Mouse (Mus musculus) brown adipose tissue, adult 24 weeks (tissue): Measurements from ENCODE around the gene Snrpc. TPM values are rescaled to one million over a fixed set of nuclear protein-coding genes. Genes with fewer than 3 reads are reported as not detected.
A peak's percentile ranks its signal among the peaks of the same experiment; 100 is the strongest.

Experiments
- H3K27ac ChIP-seq: fragments of 200-500 bp; replicated peaks from 2 replicates; pipeline ENCODE4 v1.5.1; 2012; ENCODE audit warnings: low read depth, mild to moderate bottlenecking, low read length
- H3K4me1 ChIP-seq: fragments of 200-500 bp; 2 replicates; pipeline ENCODE4 v1.6.1; 2012; ENCODE audit warnings: low read length, mixed read lengths; ENCODE audit not compliant: control insufficient read depth, insufficient read depth, insufficient read length
- H3K4me3 ChIP-seq: fragments of 200-500 bp; 2 replicates; pipeline ENCODE4 v1.5.1; 2012; ENCODE audit warnings: low read depth, mild to moderate bottlenecking, low read length, moderate library complexity; ENCODE audit not compliant: insufficient read depth
- polyA plus RNA-seq: library from polyadenylated mRNA; stranded (reverse); fragments of >200 nt; gene quantifications from 2 replicates; pipeline ENCODE4 v1.2.4, GENCODE M21; 2012; ENCODE audit not compliant: missing spikeins, insufficient read depth, insufficient read length

Gene Snrpc
- polyA plus RNA-seq, 1 experiment: 79.9 TPM

DNA sequence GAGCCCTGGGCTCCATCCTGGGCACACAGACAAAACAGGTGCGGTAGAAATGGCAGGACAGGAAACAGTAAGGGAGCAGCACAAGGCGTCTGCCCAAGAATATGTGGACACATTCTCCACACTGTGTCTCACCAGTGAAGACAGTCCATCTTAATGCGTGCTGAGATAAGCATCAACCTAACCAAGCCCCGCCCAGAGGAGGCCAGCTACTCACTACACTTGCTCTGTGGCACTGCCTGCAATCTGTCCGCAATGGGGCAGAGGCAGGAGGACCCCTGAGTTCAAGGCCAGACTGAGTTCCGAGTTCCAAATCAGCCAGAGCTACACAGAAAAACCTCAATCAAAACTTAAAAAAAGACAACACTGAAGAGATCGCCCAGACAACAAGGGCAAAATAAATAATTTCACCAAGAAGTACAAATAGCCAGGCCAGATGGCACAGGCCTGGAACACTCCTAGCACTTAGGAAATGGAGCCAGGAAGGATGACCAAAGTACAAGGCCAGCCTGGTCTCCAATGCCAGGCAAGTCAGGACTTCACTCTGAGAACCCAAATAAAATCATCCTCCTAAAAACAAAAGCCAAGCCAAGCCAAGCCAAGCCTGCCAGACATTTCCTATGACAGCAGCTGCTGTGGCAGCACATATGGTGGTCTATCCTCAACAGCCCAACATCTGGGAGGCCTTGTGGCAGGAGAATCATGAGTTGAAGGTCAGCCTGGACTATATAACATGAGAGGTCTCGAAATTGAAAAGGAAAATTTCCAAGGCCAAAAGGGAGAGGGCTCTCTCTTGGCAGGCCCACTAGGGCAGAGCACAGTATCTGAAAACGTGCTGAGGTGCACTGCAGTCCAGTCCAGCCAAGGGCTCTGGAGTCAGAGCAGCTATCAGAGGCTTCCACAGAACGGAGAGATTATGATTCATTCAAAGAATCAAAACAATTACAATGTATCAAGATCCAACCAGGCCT lies 32.9 kb upstream of the Snrpc start:
- H3K4me3 ChIP-seq: no peak overlapping the region
- H3K27ac ChIP-seq: peak overlapping the region; percentile 43; the same call in 1 of the 2 replicates
- H3K4me1 ChIP-seq: peaks cover 32% of the 10 kb centered on the region

DNA sequence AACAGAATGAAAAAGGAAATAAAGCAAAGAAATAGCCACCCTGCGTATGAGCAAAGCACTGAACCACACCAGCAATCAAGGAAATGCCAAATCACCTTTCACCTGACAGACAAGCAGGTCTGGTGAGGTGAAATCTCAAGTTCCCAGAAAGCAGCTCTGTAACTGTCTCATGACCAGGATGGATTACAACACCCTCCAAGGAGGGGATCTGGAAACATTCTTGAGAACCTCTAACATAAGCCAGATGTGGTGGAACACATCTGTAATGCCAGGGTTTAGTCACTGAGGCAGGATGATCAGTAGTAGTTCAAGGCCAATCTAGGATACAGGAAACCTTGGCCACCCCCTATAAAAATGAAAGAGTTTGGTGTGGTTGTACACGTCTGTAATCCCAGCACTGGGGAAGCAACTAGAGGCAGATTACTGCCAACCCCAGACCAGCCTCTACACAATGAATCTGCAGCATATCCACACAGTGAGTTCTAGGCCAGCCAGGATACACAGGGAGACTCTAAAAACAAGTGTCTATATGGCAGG lies 30.3 kb upstream of the Snrpc start:
- peaks cover 43% of the 10 kb centered on the region for H3K4me1 ChIP-seq
- peak overlapping the region; percentile 21 for H3K27ac ChIP-seq
- no peak overlapping the region for H3K4me3 ChIP-seq

DNA sequence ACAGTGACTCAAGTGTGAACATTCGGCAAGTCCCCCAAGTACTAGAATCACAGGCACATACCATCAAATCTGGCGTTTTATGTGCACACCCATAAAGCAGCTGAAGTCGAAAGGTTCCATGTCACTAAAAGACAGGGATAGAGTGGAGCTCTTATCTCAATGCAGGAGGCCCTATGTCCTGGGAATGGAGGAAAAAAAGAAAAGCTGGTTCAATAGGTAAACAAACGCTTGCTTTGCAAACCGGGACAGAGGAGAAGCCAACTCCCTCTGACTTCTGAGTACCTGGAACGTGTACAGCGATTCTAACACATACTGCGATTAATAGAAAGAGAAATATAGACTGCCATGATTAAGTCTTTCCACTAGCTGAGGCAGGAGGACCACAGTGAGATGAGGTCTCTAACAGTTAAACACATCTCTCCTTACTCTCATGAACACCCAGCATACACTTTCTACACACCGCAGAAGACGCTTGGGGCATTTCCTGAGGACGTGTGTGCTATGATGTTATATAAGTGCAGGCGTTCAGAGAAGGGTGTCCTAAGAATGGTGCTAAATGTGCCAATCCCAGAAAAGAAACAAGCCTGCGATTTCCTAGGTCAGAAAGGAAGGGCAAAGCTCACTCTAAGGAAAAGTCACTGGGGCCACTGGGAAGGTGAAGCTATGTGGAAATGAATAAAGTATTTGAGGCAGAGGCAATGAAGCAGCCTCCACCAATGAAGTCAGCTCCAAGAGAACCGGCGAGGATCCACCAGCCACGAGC lies 27.2 kb upstream of the Snrpc start:
- Histone ChIP-seq H3K4me1 (peaks cover 31% of the 10 kb centered on the region), H3K4me3 (no peak overlapping the region), H3K27ac (peak overlapping the region; percentile 82)

DNA sequence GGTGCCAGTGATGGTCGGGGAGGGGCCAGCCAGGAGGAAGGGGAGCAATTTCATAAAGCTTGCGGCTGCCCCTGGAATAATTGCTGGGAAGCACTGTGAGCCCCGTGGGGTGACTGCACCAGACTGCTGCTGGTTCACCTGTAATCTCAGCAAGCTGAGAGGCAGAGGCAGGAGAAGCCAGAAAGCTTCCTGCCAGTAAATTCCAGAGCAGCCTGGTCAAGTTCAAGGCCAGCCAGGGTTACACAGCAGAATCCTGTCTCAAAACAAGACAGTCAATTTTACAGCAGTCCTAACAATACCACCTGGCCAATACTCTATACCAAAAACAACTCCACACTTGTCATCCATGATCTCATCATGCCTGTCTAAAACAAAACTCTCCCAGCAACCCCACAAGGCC lies 26.0 kb upstream of the Snrpc start:
- peak overlapping the region; percentile 82 for H3K27ac ChIP-seq
- no peak overlapping the region for H3K4me3 ChIP-seq
- H3K4me1 ChIP-seq: peaks cover 26% of the 10 kb centered on the region

DNA sequence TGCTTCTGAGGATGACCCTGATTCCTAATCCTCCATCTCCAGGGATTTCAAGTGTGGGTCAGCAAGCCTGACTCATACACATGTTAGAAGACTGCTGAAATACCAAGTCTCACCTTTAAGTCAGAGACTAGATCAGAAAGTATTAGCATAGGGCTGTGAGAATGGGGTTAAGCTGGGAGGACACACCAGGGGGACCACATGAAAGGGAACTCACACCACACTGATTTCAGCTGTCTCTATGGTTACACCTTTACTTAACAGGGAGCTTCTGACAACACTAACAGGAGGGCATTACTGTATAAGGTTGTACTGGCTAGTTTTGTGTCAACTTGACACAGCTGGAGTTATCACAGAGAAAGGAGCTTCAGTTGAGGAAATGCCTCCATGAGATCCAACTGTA lies 23.3 kb upstream of the Snrpc start:
- 0 out of 2 replicates have a peak overlapping the region, but pooled peaks have one; percentile 12 for H3K27ac ChIP-seq
- peaks cover 32% of the 10 kb centered on the region for H3K4me1 ChIP-seq
- H3K4me3 ChIP-seq: no peak overlapping the region

DNA sequence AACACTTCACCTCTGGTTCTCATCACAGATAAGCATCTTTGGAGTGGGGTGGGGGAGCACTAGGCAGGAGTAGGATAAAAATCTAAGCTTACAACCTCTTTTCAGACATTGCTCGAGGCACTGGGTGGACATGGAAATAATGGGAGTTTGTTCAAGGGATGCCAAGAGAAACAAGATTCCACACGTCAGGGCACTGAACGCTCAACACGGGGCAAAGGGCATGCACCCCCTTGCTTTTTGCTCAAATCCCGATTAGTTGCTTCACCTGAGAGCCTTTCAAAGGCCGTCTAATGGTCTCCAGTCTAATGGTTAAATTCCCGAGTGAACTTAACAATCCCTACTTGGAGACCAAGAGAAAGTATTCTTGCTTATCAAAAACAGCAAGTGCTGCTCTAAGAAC lies 18.9 kb upstream of the Snrpc start:
- H3K4me1 ChIP-seq: peaks cover 20% of the 10 kb centered on the region
- peak overlapping the region; percentile 92 for H3K4me3 ChIP-seq
- H3K27ac ChIP-seq: peak overlapping the region; percentile 83

DNA sequence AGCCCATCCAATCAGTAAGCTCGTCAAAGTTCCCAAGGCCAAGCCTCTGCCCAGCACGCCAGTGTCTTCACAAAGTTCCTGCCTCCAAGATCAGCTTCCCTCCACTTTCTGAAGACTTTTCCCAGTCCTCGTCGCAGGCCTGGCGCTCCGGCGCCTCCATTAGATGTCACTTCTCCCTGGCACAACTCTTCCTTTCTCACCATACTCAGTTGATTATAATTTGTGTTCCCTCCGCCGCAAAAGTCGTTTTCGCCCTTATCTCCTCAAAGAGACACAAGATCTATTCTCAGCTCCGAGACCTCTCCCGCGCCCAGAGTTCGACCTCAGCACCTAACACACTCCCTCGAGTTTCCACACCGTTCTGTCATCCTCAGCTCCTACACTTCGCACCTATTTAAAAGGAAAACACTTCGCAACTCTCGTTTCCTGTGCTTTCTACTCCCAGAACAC lies 18.4 kb upstream of the Snrpc start:
- H3K4me1 ChIP-seq: peaks cover 20% of the 10 kb centered on the region
- peak overlapping the region; percentile 92 for H3K4me3 ChIP-seq
- peak overlapping the region; percentile 83 for H3K27ac ChIP-seq

DNA sequence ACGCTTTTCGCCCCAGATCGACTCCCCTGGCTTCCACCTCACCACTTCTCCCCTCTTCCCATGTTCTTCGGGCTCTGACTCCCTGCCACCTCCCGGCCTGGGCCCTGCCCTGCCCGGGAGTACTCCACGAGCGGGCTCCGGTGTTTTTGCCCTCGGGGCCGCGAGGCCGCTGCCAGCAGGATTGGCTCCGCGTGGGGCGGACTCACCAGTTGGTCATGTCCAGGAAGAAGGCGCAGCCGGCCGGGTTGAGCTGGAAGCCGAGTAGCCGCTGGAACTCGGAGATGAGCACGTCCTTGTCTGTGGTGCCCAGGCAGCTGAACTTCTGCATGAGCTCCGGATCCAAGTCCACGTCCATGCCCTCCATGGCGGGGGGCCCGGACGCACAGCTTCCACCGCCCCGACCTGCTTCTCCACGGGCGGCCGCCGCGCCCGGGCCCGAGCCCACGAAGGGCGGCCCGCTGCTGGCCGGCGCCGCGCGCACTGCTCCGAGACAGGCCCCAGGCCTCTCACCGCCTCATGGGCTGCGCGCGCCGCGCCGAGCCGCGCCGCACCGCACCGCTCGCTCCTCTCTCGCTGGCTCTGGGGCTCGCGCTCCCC lies 17.9 kb upstream of the Snrpc start:
- peaks cover 20% of the 10 kb centered on the region for H3K4me1 ChIP-seq
- peak overlapping the region; percentile 92 for H3K4me3 ChIP-seq
- peak overlapping the region; percentile 83 for H3K27ac ChIP-seq

DNA sequence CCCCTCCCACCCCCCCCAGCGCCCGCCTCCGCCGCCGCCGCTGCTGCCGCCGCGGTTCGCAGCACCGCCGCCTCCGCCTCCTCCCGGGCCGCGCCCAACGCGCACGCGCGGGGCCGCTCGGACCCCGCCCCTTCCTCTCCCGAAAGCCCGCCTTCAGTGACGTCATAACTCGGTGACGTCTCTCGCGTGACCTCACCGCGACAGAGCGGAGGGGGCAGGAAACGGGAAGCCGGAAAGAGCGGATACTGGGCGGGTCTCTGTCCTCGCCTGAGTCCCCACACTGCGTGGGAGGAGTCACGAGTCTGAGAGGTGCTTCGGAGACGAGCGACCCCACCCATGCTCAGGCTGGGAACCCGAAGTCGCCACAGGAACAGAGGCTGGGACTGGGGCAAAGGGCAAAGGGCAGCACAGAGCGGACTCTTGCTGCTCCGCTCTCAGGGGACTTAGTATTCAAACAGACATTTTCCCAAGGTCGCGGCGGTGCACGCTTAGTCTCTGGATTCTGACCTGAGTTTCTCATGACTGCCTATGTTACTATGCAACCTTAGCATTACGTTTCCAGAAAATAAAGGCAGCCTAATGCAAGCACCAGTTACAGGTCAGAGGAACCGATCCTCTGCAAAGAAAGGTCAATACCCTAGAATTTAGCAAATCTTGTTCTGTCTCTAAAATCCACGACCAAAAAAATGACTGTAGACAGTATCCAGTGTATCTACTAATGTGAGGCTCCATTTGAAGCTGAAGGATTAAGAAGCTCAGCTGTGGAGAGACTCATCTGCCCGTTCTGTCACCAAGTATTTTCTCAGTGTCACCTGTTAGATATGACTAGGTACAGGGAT lies 17.2 kb upstream of the Snrpc start, which contains the start of gene D17Wsu92e:
Gene D17Wsu92e, minus strand, starts transcription at position 81 of the 839 bp plus-strand sequence.
- Histone ChIP-seq H3K4me1 (peaks cover 17% of the 10 kb centered on the region), H3K4me3 (peak within 1 kb of the TSS; percentile 92), H3K27ac (peak within 1 kb of the TSS; percentile 92)

DNA sequence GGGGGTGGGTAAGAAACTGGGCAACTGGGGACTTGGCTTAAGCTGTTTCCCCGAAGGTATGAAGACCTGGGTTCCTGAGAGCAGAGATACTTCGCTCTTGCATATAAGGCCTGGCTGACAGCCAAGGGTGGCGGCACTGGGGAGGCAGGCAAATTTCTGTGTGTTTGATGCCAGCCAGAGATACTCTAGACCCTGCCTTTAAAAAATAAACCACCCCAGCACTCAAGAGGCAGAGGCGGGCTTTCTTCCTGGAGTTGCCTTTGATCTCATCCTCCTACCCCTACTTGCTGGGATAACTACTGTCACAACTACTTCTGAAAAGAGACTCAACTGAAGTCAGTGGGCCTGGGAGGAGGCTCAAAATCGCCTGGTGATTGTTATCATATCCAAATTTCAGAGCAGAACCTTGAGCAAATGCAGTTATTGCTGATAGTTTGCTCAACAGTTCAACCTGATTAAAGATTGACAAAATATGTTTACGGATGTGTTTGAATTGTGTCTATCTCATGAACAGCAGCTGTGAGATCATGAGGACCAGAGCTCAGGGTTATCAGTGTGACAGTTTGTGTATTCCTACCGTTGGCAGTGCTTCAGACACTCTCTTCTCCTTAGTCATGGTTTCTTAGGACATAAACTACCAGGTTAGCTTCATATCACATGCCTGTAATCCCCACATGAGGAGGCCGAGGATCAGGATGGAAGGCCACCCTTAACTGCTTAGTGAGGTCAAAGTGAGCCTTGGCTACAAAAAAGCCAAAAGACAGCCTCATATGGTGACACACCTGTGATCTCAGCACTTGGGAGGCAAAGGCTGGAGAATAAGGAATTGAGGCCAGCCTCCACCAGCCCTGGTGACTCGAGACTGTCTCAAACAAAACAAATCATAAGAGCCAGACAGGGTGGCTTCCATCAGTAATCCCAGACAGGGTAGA lies 16.3 kb upstream of the Snrpc start:
- Histone ChIP-seq H3K4me3 (peak overlapping the region; percentile 49), H3K4me1 (peaks cover 21% of the 10 kb centered on the region), H3K27ac (peak overlapping the region; percentile 92)

DNA sequence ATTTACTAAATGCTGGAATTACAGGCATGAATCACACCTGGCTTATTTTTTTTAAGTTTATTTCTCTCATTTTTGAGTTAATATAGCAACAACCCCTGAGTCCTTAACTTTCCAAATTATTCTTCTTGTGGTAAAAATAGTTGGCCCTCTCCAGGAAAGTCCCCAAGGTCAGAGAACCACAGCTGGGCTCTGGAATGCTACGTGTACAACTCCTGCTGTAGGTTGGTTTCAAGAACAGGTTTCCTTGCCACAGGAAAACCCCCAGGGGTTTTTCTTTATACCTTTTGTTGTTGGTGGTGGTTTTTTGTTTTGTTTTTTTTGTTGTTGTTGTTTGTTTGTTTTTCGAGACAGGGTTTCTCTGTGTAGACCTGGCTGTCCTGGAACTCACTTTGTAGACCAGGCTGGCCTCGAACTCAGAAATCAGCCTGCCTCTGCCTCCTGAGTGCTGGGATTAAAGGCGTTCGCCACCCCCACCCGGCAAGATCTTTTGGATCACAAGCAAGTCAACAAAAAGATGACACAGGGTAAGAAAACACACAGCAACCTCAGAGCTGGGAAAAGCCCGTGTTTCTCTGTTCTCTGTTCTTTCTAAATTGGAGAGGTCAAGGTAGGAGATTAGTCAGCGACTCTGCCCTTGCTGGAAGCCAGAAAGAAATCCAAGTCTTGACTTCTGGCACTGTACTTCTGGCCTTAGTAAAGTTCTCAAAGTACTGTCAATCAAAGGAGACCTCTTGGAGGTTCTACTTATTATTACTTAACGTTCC lies 14.6 kb upstream of the Snrpc start:
- Histone ChIP-seq H3K4me1 (peaks cover 18% of the 10 kb centered on the region), H3K27ac (no peak overlapping the region), H3K4me3 (no peak overlapping the region)

DNA sequence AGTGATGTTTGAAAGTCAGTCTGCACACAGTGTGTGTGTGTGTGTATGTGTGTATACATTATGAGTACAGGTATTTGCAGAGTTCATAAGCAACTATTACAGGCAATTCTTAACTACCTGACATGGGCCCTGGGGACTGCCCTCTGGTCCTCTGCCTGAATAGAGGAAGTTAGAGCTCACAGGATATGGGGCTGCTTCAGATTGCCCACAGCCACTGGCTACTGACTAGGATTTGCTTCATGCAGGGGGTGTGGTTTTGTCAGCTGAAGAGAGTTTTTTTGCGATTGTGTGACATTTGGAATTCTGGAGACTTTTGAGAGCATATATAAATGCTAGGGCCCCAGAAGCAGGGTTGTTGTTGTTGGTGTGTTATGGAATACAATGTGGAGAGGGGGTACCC lies 13.0 kb upstream of the Snrpc start:
- H3K4me1 ChIP-seq: peaks cover 10% of the 10 kb centered on the region; the same call in 1 of the 2 replicates
- H3K27ac ChIP-seq: peak overlapping the region; percentile 2; the same call in 1 of the 2 replicates
- H3K4me3 ChIP-seq: no peak overlapping the region
